Mouse (Mus musculus) CH12.LX (cell line): Measurements from ENCODE around the gene Mctp1. TPM values are rescaled to one million over a fixed set of nuclear protein-coding genes. Genes with fewer than 3 reads are reported as not detected.

ENCODE experiments used
- DNase-seq: peaks from one replicate; pipeline ENCODE4 v3.0.0-alpha.2; 2013; ENCODE audit errors: extremely low read depth
- H3K27ac ChIP-seq: 2 replicates; pipeline ENCODE4 v1.5.1; 2012; ENCODE audit warnings: low read depth, mild to moderate bottlenecking, control low read depth, moderate library complexity; ENCODE audit not compliant: insufficient read depth
- H3K27me3 ChIP-seq: replicated peaks from 2 replicates; pipeline ENCODE3; 2012; ENCODE audit warnings: inconsistent platforms
- H3K36me3 ChIP-seq, 2 experiments: replicated peaks in 1 of 2; 2 replicates each; pipeline versions ENCODE3 to v1.6.1; 2012; ENCODE audit warnings: inconsistent platforms in 1 of 2, low read length in 1 of 2, mild to moderate bottlenecking in 1 of 2, mixed read lengths in 1 of 2, moderate library complexity in 1 of 2; ENCODE audit not compliant: control insufficient read depth in 1 of 2, insufficient read depth in 1 of 2
- H3K4me1 ChIP-seq, 2 experiments: 2 replicates each; pipeline ENCODE4 v1.6.1; 2012; ENCODE audit warnings: inconsistent platforms in 1 of 2, moderate library complexity in 1 of 2; ENCODE audit not compliant: insufficient read depth in 2 of 2, control insufficient read depth in 1 of 2
- H3K4me2 ChIP-seq: 2 replicates; pipeline ENCODE4 v1.6.1; 2012; ENCODE audit warnings: low read depth, mild to moderate bottlenecking, control low read depth; ENCODE audit not compliant: poor library complexity, insufficient read depth, severe bottlenecking
- H3K4me3 ChIP-seq, 3 experiments: fragments of 150-350 bp in 1 of 3; sonication (generic) in 1 of 3; replicated peaks in 1 of 3; 2 replicates each; pipeline versions ENCODE3 to v1.5.1; 2011 to 2012; ENCODE audit warnings: low read depth in 2 of 3, low read length in 2 of 3, mild to moderate bottlenecking in 2 of 3, moderate library complexity in 2 of 3, control low read depth in 1 of 3, improper control_type of control experiment in 1 of 3, inconsistent platforms in 1 of 3, mixed read lengths in 1 of 3; ENCODE audit not compliant: poor library complexity in 1 of 3
- H3K79me2 ChIP-seq: replicated peaks from 2 replicates; pipeline ENCODE4 v1.6.1; 2012; ENCODE audit warnings: mild to moderate bottlenecking, moderate library complexity; ENCODE audit not compliant: control insufficient read depth, poor library complexity, insufficient read depth, severe bottlenecking; ENCODE audit errors: extremely low read depth
- H3K9ac ChIP-seq: 2 replicates; pipeline ENCODE4 v1.6.1; 2012; ENCODE audit warnings: low read depth, mild to moderate bottlenecking, control low read depth, moderate library complexity; ENCODE audit not compliant: insufficient read depth
- H3K9me3 ChIP-seq: replicated peaks from 2 replicates; pipeline ENCODE3; 2012; ENCODE audit warnings: low read length, inconsistent platforms, mixed read lengths
- EP300 ChIP-seq: IDR thresholded peaks from 2 replicates; pipeline ENCODE4 v1.6.1; 2011; ENCODE audit warnings: low read length, improper control_type of control experiment
- GABPA ChIP-seq: IDR thresholded peaks from 2 replicates; pipeline ENCODE4 v1.6.1; 2012; ENCODE audit warnings: low read depth, low read length, improper control_type of control experiment, inconsistent platforms; ENCODE audit not compliant: insufficient replicate concordance
- JUN ChIP-seq: IDR thresholded peaks from 2 replicates; pipeline ENCODE4 v1.6.1; 2011; ENCODE audit warnings: low read depth, mild to moderate bottlenecking, low read length, improper control_type of control experiment, moderate library complexity; ENCODE audit not compliant: insufficient read depth
- KAT2A ChIP-seq: IDR thresholded peaks from 2 replicates; pipeline ENCODE4 v1.6.1; 2012; ENCODE audit warnings: low read length, improper control_type of control experiment, inconsistent platforms; ENCODE audit not compliant: insufficient replicate concordance
- MEF2A ChIP-seq: IDR thresholded peaks from 2 replicates; pipeline ENCODE4 v1.6.1; 2014; ENCODE audit warnings: low read depth, mild to moderate bottlenecking, inconsistent platforms, low read length, improper control_type of control experiment, borderline replicate concordance
- NELFE ChIP-seq: IDR thresholded peaks from 2 replicates; pipeline ENCODE4 v1.6.1; 2011; ENCODE audit warnings: low read depth, low read length, improper control_type of control experiment
- POLR2A ChIP-seq: IDR thresholded peaks from 2 replicates; pipeline ENCODE4 v1.6.1; 2011; ENCODE audit warnings: low read depth, mild to moderate bottlenecking, improper control_type of control experiment, low read length
- RAD21 ChIP-seq: IDR thresholded peaks from 2 replicates; pipeline ENCODE4 v1.6.1; 2011; ENCODE audit warnings: low read depth, mild to moderate bottlenecking, low read length, improper control_type of control experiment, moderate library complexity
- SIN3A ChIP-seq: IDR thresholded peaks from 2 replicates; pipeline ENCODE4 v1.6.1; 2012; ENCODE audit warnings: low read length, improper control_type of control experiment, inconsistent platforms
- UBTF ChIP-seq: IDR thresholded peaks from 2 replicates; pipeline ENCODE4 v1.6.1; 2012; ENCODE audit warnings: low read depth, mild to moderate bottlenecking, inconsistent platforms, low read length, improper control_type of control experiment, moderate library complexity
- ZMIZ1 ChIP-seq: IDR thresholded peaks from 2 replicates; pipeline ENCODE4 v1.6.1; 2012; ENCODE audit warnings: low read depth, mild to moderate bottlenecking, inconsistent platforms, low read length, improper control_type of control experiment
- dilution Hi-C: fragments of 300-500 bp; cut with MboI; formaldehyde crosslinking; loops from 2 replicates; pipeline ENCODE4 v1.14.3; 2020; ENCODE audit warnings: low sequenced_read_pairs; ENCODE audit not compliant: extremely low pct_unique_long_range_greater_than_20kb, extremely low pct_ligation_motif_present
- in situ Hi-C: fragments of 300-500 bp; cut with MboI; formaldehyde crosslinking; loops from 3 replicates; pipeline ENCODE4 v1.14.3; 2019; ENCODE audit warnings: low sequenced_read_pairs, low pct_ligation_motif_present, low pct_unique_long_range_greater_than_20kb, mixed read lengths
- polyA plus RNA-seq: library from polyadenylated mRNA; unstranded; fragments of >175 nt; gene quantifications from 2 replicates; pipeline ENCODE4 v1.2.1, GENCODE M21; 2012; ENCODE audit warnings: low read depth; ENCODE audit not compliant: insufficient read length
- total RNA-seq, 2 experiments: library from RNA; depleted of rRNA; stranded (reverse); fragments of 300-350 nt in 1 of 2; fragments of >200 nt in 1 of 2; gene quantifications; 2 replicates each; pipeline ENCODE4 v1.2.3; 2012 to 2014

The Mctp1 gene
- total and polyA plus RNA-seq, 3 experiments: 3.0 to 5.3 (median 3.7) TPM

GRCm38 (mm10) chr13:76802051-76802728 is 417.9 kb downstream of the Mctp1 start (continued):
- TF ChIP-seq POLR2A (no peak), KAT2A (no peak), UBTF (no peak), NELFE (peak; percentile 45; the same call in 1 of the 2 replicates), SIN3A (no peak), EP300 (no peak), JUN (no peak), GABPA (no peak)

- H3K9ac ChIP-seq: no peak overlapping the region
- TF ChIP-seq RAD21: no peak
- no peak for TF ChIP-seq ZMIZ1
- H3K4me1 ChIP-seq: peaks cover 0 to 4% of the 10 kb centered on the region in 2 experiments; a peak in 1 of 4 replicates
- DNase-seq: no peak
- no peaks in the 10 kb centered on the region for H3K36me3 ChIP-seq
- H3K4me2 ChIP-seq: no peak overlapping the region
- no peak overlapping the region for H3K27ac ChIP-seq
- in situ Hi-C loops (no loop called here), dilution Hi-C loops (no loop called here)
- H3K27me3 ChIP-seq: no peaks in the 10 kb centered on the region
- H3K4me3 ChIP-seq: no peak overlapping the region
- no peaks in the 10 kb centered on the region for H3K79me2 ChIP-seq
- H3K9me3 ChIP-seq: no peaks in the 10 kb centered on the region
Observed at GRCm38 (mm10) chr13:76802926-76803325, 418.6 kb downstream of the Mctp1 start.

- dilution Hi-C loops: no loop called here
- H3K4me2 ChIP-seq: no peak overlapping the region
- TF ChIP-seq MEF2A: no peak
- TF ChIP-seq, all 38 proteins: peak for 0
- no peak for DNase-seq
- no peaks in the 10 kb centered on the region for H3K27me3 ChIP-seq
- H3K36me3 ChIP-seq: no peaks in the 10 kb centered on the region
- no peaks in the 10 kb centered on the region for H3K9me3 ChIP-seq
- no peak overlapping the region for H3K4me3 ChIP-seq
- peaks cover 0 to 4% of the 10 kb centered on the region in 2 experiments; a peak in 1 of 4 replicates for H3K4me1 ChIP-seq
- no peak overlapping the region for H3K9ac ChIP-seq
- in situ Hi-C loops: no loop called here
- H3K27ac ChIP-seq: no peak overlapping the region
- H3K79me2 ChIP-seq: no peaks in the 10 kb centered on the region
Observed at GRCm38 (mm10) chr13:76803799-76804198, 419.5 kb downstream of the Mctp1 start.
